Mouse (Mus musculus): ENCODE results near the gene Pou2f2. TPM values are rescaled to one million over a fixed set of nuclear protein-coding genes. Genes with fewer than 3 reads are reported as not detected.
A peak's percentile ranks its signal among the peaks of the same experiment; 100 is the strongest.

The Pou2f2 gene
- polyA plus RNA-seq, 1 experiment from 2014 or later = 2.9 TPM

DNA sequence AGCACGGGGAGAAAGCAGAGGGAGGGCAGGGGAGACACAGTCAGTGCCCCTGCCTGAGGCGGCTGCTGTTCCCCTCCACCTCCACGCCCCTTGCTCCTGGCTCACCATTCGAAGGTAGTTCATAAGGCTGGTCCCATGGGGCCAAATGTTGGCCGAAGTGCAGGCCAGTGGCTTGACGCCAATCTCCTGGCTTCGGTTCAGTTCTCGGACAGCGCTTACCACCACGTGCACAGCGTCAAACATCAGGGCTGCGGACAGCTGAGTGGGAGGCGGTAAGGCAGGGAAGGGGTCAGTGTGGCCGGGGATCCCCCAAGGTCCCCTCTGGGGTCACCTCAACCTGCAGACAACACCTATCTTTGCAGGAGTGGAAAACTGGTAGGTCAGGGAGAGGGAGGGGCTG is 120.7 kb downstream of the Pou2f2 start:
- no peak for TF ChIP-seq EP300 (IDR thresholded peaks at IDR 0.05; ENCODE audit: low read depth)
- H3K36me3 ChIP-seq (replicated peaks; ENCODE audit: insufficient read depth, low read length) = peaks cover 6% of the 10 kb centered on the region; the same call in 1 of the 2 replicates
- WGBS (ENCODE audit: insufficient replicate concordance) = 81% methylated on average over 14 of the region's 14 CpGs

DNA sequence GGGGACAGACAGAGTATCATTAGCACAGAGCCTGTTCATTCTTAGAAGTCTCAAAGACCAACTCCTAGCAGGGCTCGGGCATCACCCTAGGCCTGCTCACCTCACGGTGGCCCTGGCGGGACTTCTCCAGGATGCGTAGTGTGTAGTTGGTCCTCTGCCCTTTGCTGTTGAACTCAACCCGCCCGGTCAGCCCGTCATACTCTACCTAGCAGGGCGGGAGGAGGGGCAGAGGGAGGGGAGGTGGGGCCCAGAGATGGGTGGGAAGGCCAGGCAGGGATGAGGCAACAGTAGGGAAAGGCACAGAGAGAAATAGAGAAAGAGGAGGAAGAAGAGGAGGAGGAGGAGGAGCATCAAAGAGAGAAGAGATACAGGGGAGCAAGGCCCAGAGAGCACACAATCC is 121.1 kb downstream of the Pou2f2 start:
- no peak for DNase-seq
- ATAC-seq = peak; percentile 85
- Histone ChIP-seq H3K36me3 (replicated peaks; ENCODE audit: insufficient read depth, low read length) (peaks cover 6% of the 10 kb centered on the region; the same call in 1 of the 2 replicates), H3K27me3 (ENCODE audit: insufficient read depth, low read length) (no peaks in the 10 kb centered on the region), H3K4me2 (ENCODE audit: low read depth, low read length) (no peak overlapping the region), H3K9ac (replicated peaks) (no peak overlapping the region), H3K4me3 (ENCODE audit: low read depth, low read length) (no peak overlapping the region), H3K9me3 (ENCODE audit: low read length) (no peaks in the 10 kb centered on the region), H3K4me1 (ENCODE audit: insufficient read depth) (no peaks in the 10 kb centered on the region), H3K27ac (ENCODE audit: low read depth) (no peak overlapping the region)
- TF ChIP-seq EP300 (IDR thresholded peaks at IDR 0.05; ENCODE audit: low read depth) = no peak
- TF ChIP-seq CTCF (IDR thresholded peaks at IDR 0.05; ENCODE audit: low read depth) = no peak
- 70% methylated on average over 8 of the region's 8 CpGs for WGBS (ENCODE audit: insufficient replicate concordance)

More for the DNA sequence above, 120.7 kb downstream of the Pou2f2 start:
- no peak overlapping the region for H3K9ac ChIP-seq (replicated peaks)
- no peak overlapping the region for H3K4me3 ChIP-seq (ENCODE audit: low read depth, low read length)
- no peaks in the 10 kb centered on the region for H3K9me3 ChIP-seq (ENCODE audit: low read length)
- ATAC-seq (peak; percentile 43), DNase-seq (no peak)
- H3K27me3 ChIP-seq (ENCODE audit: insufficient read depth, low read length) = no peaks in the 10 kb centered on the region
- no peaks in the 10 kb centered on the region for H3K4me1 ChIP-seq (ENCODE audit: insufficient read depth)
- no peak overlapping the region for H3K27ac ChIP-seq (ENCODE audit: low read depth)
- H3K4me2 ChIP-seq (ENCODE audit: low read depth, low read length) = no peak overlapping the region

DNA sequence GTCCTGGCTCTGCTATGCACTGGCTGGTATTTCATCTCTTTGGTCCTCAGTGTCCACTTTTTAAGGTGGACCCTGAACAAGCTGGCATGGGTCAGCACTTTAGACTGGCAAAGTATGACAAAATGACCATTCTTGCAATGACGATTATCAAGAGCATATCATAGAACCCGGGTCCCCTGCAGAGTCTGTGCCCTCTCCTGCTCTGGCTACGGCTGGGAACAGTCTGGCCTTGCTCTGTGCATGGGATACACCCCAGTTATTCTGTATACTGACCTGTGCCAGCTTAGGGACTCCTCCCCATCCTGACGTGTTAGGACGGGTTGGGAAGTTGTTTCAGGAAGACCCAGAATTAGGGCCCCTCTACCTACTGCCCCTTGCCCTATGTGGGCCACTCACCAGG is 121.6 kb downstream of the Pou2f2 start:
- 81% methylated on average over 5 of the region's 5 CpGs for WGBS (ENCODE audit: insufficient replicate concordance)
- H3K27me3 ChIP-seq (ENCODE audit: insufficient read depth, low read length) = no peaks in the 10 kb centered on the region
- DNase-seq (no peak), ATAC-seq (no peak)
- H3K9ac ChIP-seq (replicated peaks) = no peak overlapping the region
- H3K4me1 ChIP-seq (ENCODE audit: insufficient read depth) = no peaks in the 10 kb centered on the region
- TF ChIP-seq CTCF (IDR thresholded peaks at IDR 0.05; ENCODE audit: low read depth) (no peak), EP300 (IDR thresholded peaks at IDR 0.05; ENCODE audit: low read depth) (no peak)
- H3K9me3 ChIP-seq (ENCODE audit: low read length) = no peaks in the 10 kb centered on the region
- H3K4me2 ChIP-seq (ENCODE audit: low read depth, low read length) = no peak overlapping the region
- no peak overlapping the region for H3K4me3 ChIP-seq (ENCODE audit: low read depth, low read length)
- peaks cover 4% of the 10 kb centered on the region; the same call in 1 of the 2 replicates for H3K36me3 ChIP-seq (replicated peaks; ENCODE audit: insufficient read depth, low read length)
- no peak overlapping the region for H3K27ac ChIP-seq (ENCODE audit: low read depth)

DNA sequence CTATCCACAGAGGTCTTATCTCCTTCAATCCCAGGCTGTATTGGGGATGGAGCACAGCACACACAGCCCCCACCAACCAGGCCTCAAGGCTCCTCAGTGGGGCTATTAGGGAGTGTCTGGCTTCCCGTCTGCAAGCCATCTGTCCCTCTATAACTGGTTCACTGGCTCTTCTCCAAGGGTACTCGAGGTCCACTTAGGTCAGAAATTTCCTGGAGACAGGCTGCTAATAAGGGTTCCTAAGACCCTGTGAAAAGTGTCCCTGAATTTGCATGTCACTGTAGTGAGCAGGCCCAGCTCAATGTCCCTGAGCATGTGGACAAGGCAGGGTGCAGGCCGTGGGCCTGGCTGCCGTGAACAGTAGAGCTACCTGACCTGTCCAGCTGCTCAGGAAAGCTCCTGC is 122.6 kb downstream of the Pou2f2 start:
- H3K4me2 ChIP-seq (ENCODE audit: low read depth, low read length) = no peak overlapping the region
- no peak overlapping the region for H3K9ac ChIP-seq (replicated peaks)
- 73% methylated on average over 4 of the region's 4 CpGs for WGBS (ENCODE audit: insufficient replicate concordance)
- H3K36me3 ChIP-seq (replicated peaks; ENCODE audit: insufficient read depth, low read length) = peaks cover 3% of the 10 kb centered on the region; the same call in 1 of the 2 replicates
- no peak for ATAC-seq
- no peak overlapping the region for H3K27ac ChIP-seq (ENCODE audit: low read depth)
- DNase-seq = no peak
- TF ChIP-seq CTCF (IDR thresholded peaks at IDR 0.05; ENCODE audit: low read depth) (no peak), EP300 (IDR thresholded peaks at IDR 0.05; ENCODE audit: low read depth) (no peak)
- H3K4me1 ChIP-seq (ENCODE audit: insufficient read depth) = no peaks in the 10 kb centered on the region
- H3K9me3 ChIP-seq (ENCODE audit: low read length) = no peaks in the 10 kb centered on the region
- no peaks in the 10 kb centered on the region for H3K27me3 ChIP-seq (ENCODE audit: insufficient read depth, low read length)
- no peak overlapping the region for H3K4me3 ChIP-seq (ENCODE audit: low read depth, low read length)

DNA sequence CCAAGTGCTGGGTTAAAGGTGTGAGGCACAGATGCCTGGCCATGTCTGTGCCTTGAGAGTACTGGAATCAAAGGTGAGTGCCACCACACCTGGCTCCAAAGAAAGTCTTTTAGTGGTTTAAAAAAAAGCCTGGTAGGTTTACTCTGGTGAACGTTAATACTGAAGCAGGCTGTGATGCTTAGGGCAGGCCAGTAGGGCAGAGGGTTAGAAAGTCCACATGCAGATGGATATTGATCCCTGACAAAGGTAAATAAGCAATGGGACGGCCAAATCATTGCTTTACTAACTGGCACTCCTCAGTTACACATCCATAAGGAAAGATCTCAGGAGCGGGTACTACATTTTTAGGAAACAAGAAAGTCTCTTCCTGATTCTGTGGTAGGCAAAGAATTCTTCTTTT is 126.9 kb downstream of the Pou2f2 start:
- H3K27ac ChIP-seq (ENCODE audit: low read depth) = peak overlapping the region; percentile 82

DNA sequence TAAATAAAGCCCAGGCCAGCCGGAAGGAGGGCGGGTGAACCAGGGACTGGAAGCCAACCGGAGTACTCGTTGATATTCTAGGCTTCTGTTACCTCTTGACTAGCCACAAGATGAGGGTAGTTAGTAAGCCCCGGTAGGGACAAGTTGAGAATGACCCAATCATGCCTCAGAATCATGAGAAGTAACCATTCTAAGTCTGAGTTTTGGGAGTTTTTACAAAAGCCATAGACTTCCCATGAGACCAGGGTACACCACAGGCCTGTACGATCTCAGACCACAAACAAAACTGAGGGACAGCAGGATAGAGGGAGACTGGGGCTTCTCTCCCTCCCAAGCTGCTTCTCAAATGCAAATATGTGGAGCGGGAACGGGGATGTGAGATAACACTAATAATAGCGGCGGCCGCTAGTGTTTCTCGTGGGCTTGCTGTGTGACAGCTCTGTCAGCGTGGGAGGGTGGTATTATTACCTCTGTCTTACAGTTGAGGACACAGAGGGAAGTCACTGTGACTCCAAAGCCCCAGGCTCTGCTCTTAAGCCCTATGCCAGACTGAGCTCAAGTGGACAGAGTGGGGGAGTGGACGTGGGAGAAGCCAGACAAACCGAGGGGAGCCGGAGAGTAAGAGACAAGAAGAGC is 130.1 kb downstream of the Pou2f2 start:
- Histone ChIP-seq H3K36me3 (replicated peaks; ENCODE audit: insufficient read depth, low read length) (no peaks in the 10 kb centered on the region; the same call in 1 of the 2 replicates), H3K4me2 (ENCODE audit: low read depth, low read length) (no peak overlapping the region), H3K27ac (ENCODE audit: low read depth) (no peak overlapping the region), H3K4me1 (ENCODE audit: insufficient read depth) (0 out of 2 replicates have a peak, but pooled peaks cover 4% of the 10 kb centered on the region), H3K9ac (replicated peaks) (no peak overlapping the region), H3K9me3 (ENCODE audit: low read length) (no peaks in the 10 kb centered on the region), H3K27me3 (ENCODE audit: insufficient read depth, low read length) (no peaks in the 10 kb centered on the region), H3K4me3 (ENCODE audit: low read depth, low read length) (no peak overlapping the region)
- WGBS (ENCODE audit: insufficient replicate concordance) = 78% methylated on average over 16 of the region's 16 CpGs
- no peak for DNase-seq
- TF ChIP-seq EP300 (IDR thresholded peaks at IDR 0.05; ENCODE audit: low read depth) (no peak), CTCF (IDR thresholded peaks at IDR 0.05; ENCODE audit: low read depth) (no peak)
- ATAC-seq = no peak

More for the DNA sequence above, 126.9 kb downstream of the Pou2f2 start:
- H3K9me3 ChIP-seq (ENCODE audit: low read length) = no peaks in the 10 kb centered on the region
- H3K4me1 ChIP-seq (ENCODE audit: insufficient read depth) = 0 out of 2 replicates have a peak, but pooled peaks cover 4% of the 10 kb centered on the region
- 56% methylated on average over 3 of the region's 3 CpGs for WGBS (ENCODE audit: insufficient replicate concordance)
- no peak overlapping the region for H3K4me2 ChIP-seq (ENCODE audit: low read depth, low read length)
- no peaks in the 10 kb centered on the region for H3K27me3 ChIP-seq (ENCODE audit: insufficient read depth, low read length)
- H3K4me3 ChIP-seq (ENCODE audit: low read depth, low read length) = no peak overlapping the region
- TF ChIP-seq CTCF (IDR thresholded peaks at IDR 0.05; ENCODE audit: low read depth) (0 out of 2 replicates have a peak, but pooled peaks have one; percentile 22), EP300 (IDR thresholded peaks at IDR 0.05; ENCODE audit: low read depth) (no peak)
- no peak overlapping the region for H3K9ac ChIP-seq (replicated peaks)
- DNase-seq = no peak
- ATAC-seq = peak; percentile 94
- H3K36me3 ChIP-seq (replicated peaks; ENCODE audit: insufficient read depth, low read length) = no peaks in the 10 kb centered on the region; the same call in 1 of the 2 replicates
